Mouse (Mus musculus) monocyte, adult 2 months (primary cell): ENCODE data around the gene Mboat1.

Experiments used
- DNase-seq, 2 experiments: peaks; one replicate each; pipeline ENCODE4 v3.0.0; 2022; ENCODE audit warnings: low spot score in 2 of 2, low read depth in 1 of 2

Gene Mboat1

GRCm38 (mm10) chr13:30185549-30185948 lies 49.3 kb downstream of the Mboat1 start:
- no peak for DNase-seq

- DNase-seq: no peak
These were observed 49.7 kb downstream of the Mboat1 start for GRCm38 (mm10) chr13:30185959-30186358.

GRCm38 (mm10) chr13:30186456-30186855 lies 50.2 kb downstream of the Mboat1 start:
- DNase-seq: no peak

GRCm38 (mm10) chr13:30192031-30192716 lies 55.9 kb downstream of the Mboat1 start:
- DNase-seq: no peak

- no peak for DNase-seq
These were observed 57.1 kb downstream of the Mboat1 start for GRCm38 (mm10) chr13:30193363-30193762.

GRCm38 (mm10) chr13:30194834-30195233 lies 58.5 kb downstream of the Mboat1 start:
- DNase-seq: no peak

- DNase-seq: no peak
These were observed 60.4 kb downstream of the Mboat1 start for GRCm38 (mm10) chr13:30196661-30197060.

GRCm38 (mm10) chr13:30198101-30198570 lies 61.8 kb downstream of the Mboat1 start:
- DNase-seq: peak; percentile 10 to 35

GRCm38 (mm10) chr13:30199821-30200220 lies 63.5 kb downstream of the Mboat1 start:
- no peak for DNase-seq

- no peak for DNase-seq
These were observed 64.4 kb downstream of the Mboat1 start for GRCm38 (mm10) chr13:30200737-30201136.

- no peak for DNase-seq
These were observed 66.7 kb downstream of the Mboat1 start for GRCm38 (mm10) chr13:30203018-30203417.

GRCm38 (mm10) chr13:30208176-30208575 lies 71.9 kb downstream of the Mboat1 start:
- DNase-seq: no peak

- no peak for DNase-seq
These were observed 77.0 kb downstream of the Mboat1 start for GRCm38 (mm10) chr13:30213276-30213675.

- no peak for DNase-seq
These were observed 81.5 kb downstream of the Mboat1 start for GRCm38 (mm10) chr13:30217588-30218371.

- no peak for DNase-seq
These were observed 83.3 kb downstream of the Mboat1 start for GRCm38 (mm10) chr13:30219597-30219996.

- no peak for DNase-seq
These were observed 85.0 kb downstream of the Mboat1 start for GRCm38 (mm10) chr13:30221316-30221715.

GRCm38 (mm10) chr13:30224114-30224513 lies 87.8 kb downstream of the Mboat1 start:
- no peak for DNase-seq

GRCm38 (mm10) chr13:30224659-30225058 lies 88.4 kb downstream of the Mboat1 start:
- DNase-seq: no peak

GRCm38 (mm10) chr13:30228762-30229161 lies 92.5 kb downstream of the Mboat1 start:
- DNase-seq: no peak

GRCm38 (mm10) chr13:30229625-30230139 lies 93.4 kb downstream of the Mboat1 start:
- DNase-seq: no peak

GRCm38 (mm10) chr13:30235056-30235750 lies 98.9 kb downstream of the Mboat1 start:
- no peak for DNase-seq

- no peak for DNase-seq
These were observed 103.1 kb downstream of the Mboat1 start for GRCm38 (mm10) chr13:30239396-30239795.
